Mouse (Mus musculus) neural tube, embryonic 11.5 days (tissue): ENCODE results near the gene Srgap2. TPM values are rescaled to one million over a fixed set of nuclear protein-coding genes. Genes with fewer than 3 reads are reported as not detected.
"Not testable (repeated sequence)": the region's sequence is repeated elsewhere in the genome, so short reads cannot be mapped to it uniquely, and the experiment has no call there.

Source experiments
- ATAC-seq: fragments of 200-750 bp; cut with Nextera tagmentation; 2 replicates; pipeline ENCODE4 v1.8.0; 2017; ENCODE audit warnings: moderate number of reproducible peaks, mild to moderate bottlenecking, moderate TSS enrichment, moderate library complexity; ENCODE audit not compliant: insufficient read depth, low FRiP score, low TSS enrichment
- DNase-seq: peaks from one replicate; pipeline ENCODE4 v3.0.0-alpha.2; 2015; ENCODE audit warnings: low spot score
- H3K27ac ChIP-seq: fragments of 300-500 bp; sonication (generic); 2 replicates; pipeline ENCODE4 v1.5.1; 2014; ENCODE audit warnings: low read depth, mild to moderate bottlenecking, low read length
- H3K27me3 ChIP-seq: fragments of 300-500 bp; sonication (generic); 2 replicates; pipeline ENCODE4 v1.6.1; 2014; ENCODE audit warnings: mild to moderate bottlenecking, low read length, mixed read lengths; ENCODE audit not compliant: control insufficient read depth, insufficient read depth
- H3K36me3 ChIP-seq: fragments of 300-500 bp; sonication (generic); 2 replicates; pipeline ENCODE4 v1.6.1; 2014; ENCODE audit warnings: mild to moderate bottlenecking, low read length, moderate library complexity, mixed read lengths; ENCODE audit not compliant: control insufficient read depth, insufficient read depth
- H3K4me1 ChIP-seq: fragments of 300-500 bp; sonication (generic); 2 replicates; pipeline ENCODE4 v1.6.1; 2014; ENCODE audit warnings: low read length, mixed read lengths; ENCODE audit not compliant: control insufficient read depth, insufficient read depth
- H3K4me2 ChIP-seq: fragments of 300-500 bp; sonication (generic); 2 replicates; pipeline ENCODE4 v1.6.1; 2014; ENCODE audit warnings: low read depth, mild to moderate bottlenecking, moderate library complexity
- H3K4me3 ChIP-seq: fragments of 300-500 bp; sonication (generic); 2 replicates; pipeline ENCODE4 v1.5.1; 2014; ENCODE audit warnings: low read depth, low read length
- H3K9ac ChIP-seq: fragments of 300-500 bp; sonication (generic); 2 replicates; pipeline ENCODE4 v1.6.1; 2014; ENCODE audit warnings: mild to moderate bottlenecking, low read length
- H3K9me3 ChIP-seq: fragments of 300-500 bp; sonication (generic); 2 replicates; pipeline ENCODE4 v1.6.1; 2016; ENCODE audit warnings: low read length; ENCODE audit not compliant: control insufficient read depth
- WGBS: fragments of 180-500 bp; shearing (Covaris S2); extraction: QIAGEN DNeasy Blood & Tissue Kit; methylation state at CpG from one replicate; pipeline ENCODE4 v1.1.7; 2014; 5-methylcytosine and 5-hydroxymethylcytosine counted together
- polyA plus RNA-seq: library from polyadenylated mRNA; unstranded; fragments of >200 nt; fragmentation: Nextera tagmentation; extraction: Ambion mirVana; gene quantifications from 2 replicates; pipeline ENCODE4 v1.2.1, GENCODE M21; 2014

Srgap2 gene
- polyA plus RNA-seq, 1 experiment from 2014 or later, result 15.2 TPM

GRCm38 (mm10) chr1:131257288-131257687 is 269.9 kb downstream of the Srgap2 start:
- DNase-seq (no peak), ATAC-seq (no peak)
- Histone ChIP-seq H3K4me2 (no peak overlapping the region), H3K36me3 (no peaks in the 10 kb centered on the region), H3K9me3 (no peaks in the 10 kb centered on the region), H3K4me3 (no peak overlapping the region), H3K4me1 (no peaks in the 10 kb centered on the region), H3K9ac (no peak overlapping the region), H3K27me3 (no peaks in the 10 kb centered on the region), H3K27ac (no peak overlapping the region)
- WGBS, result 87% methylated on average over 6 of the region's 6 CpGs

- DNase-seq, H3K9ac ChIP-seq, H3K4me1 ChIP-seq, ATAC-seq, H3K27me3 ChIP-seq, H3K4me3 ChIP-seq, H3K9me3 ChIP-seq, H3K4me2 ChIP-seq, H3K27ac ChIP-seq, H3K36me3 ChIP-seq: not testable (repeated sequence)
- 90% methylated on average over 7 of the region's 7 CpGs for WGBS
Measured at GRCm38 (mm10) chr1:131252516-131253250, 274.5 kb downstream of the Srgap2 start.

- DNase-seq (peak; percentile 18), ATAC-seq (no peak)
- H3K4me3 ChIP-seq, result no peak overlapping the region
- no peak overlapping the region for H3K9ac ChIP-seq
- peaks cover 23% of the 10 kb centered on the region for H3K27me3 ChIP-seq
- H3K9me3 ChIP-seq, result no peaks in the 10 kb centered on the region
- H3K4me1 ChIP-seq, result no peaks in the 10 kb centered on the region
- H3K27ac ChIP-seq, result no peak overlapping the region
- no peaks in the 10 kb centered on the region for H3K36me3 ChIP-seq
- WGBS, result 20% methylated on average over 7 of the region's 7 CpGs
- H3K4me2 ChIP-seq, result no peak overlapping the region
Measured at GRCm38 (mm10) chr1:131246433-131247395, 280.4 kb downstream of the Srgap2 start.

- ATAC-seq, result peak; percentile 39
- Histone ChIP-seq H3K4me2 (peak overlapping the region; percentile 86), H3K27me3 (peaks cover 23% of the 10 kb centered on the region), H3K4me1 (no peaks in the 10 kb centered on the region), H3K9ac (no peak overlapping the region), H3K9me3 (no peaks in the 10 kb centered on the region), H3K27ac (no peak overlapping the region), H3K4me3 (peak overlapping the region; percentile 61), H3K36me3 (no peaks in the 10 kb centered on the region)
- DNase-seq, result peak; percentile 50
- WGBS, result 7% methylated on average over 9 of the region's 9 CpGs
Measured at GRCm38 (mm10) chr1:131245926-131246325, 281.2 kb downstream of the Srgap2 start.

GRCm38 (mm10) chr1:131245089-131245856 is 281.9 kb downstream of the Srgap2 start, which contains the start of gene Rassf5:
Gene Rassf5, minus strand, starts transcription at chr1:131245258.
- H3K36me3 ChIP-seq, result no peaks in the 10 kb centered on the region
- H3K9ac ChIP-seq, result peak within 1 kb of the TSS; percentile 60
- H3K9me3 ChIP-seq, result no peaks in the 10 kb centered on the region
- H3K4me2 ChIP-seq, result peak within 1 kb of the TSS; percentile 86
- H3K4me3 ChIP-seq, result peak within 1 kb of the TSS; percentile 61
- peak; percentile 53 for ATAC-seq
- H3K4me1 ChIP-seq, result no peaks in the 10 kb centered on the region
- DNase-seq, result peak; percentile 63
- no peak within 1 kb of the TSS for H3K27ac ChIP-seq
- H3K27me3 ChIP-seq, result peaks cover 23% of the 10 kb centered on the region
- WGBS, result 2% methylated on average over 54 of the region's 60 CpGs

- under 1% methylated on average over 55 of the region's 57 CpGs for WGBS
- H3K9me3 ChIP-seq, result no peaks in the 10 kb centered on the region
- peak overlapping the region; percentile 61 for H3K4me3 ChIP-seq
- H3K27ac ChIP-seq, result no peak overlapping the region
- H3K36me3 ChIP-seq, result no peaks in the 10 kb centered on the region
- H3K9ac ChIP-seq, result peak overlapping the region; percentile 60
- H3K4me1 ChIP-seq, result no peaks in the 10 kb centered on the region
- DNase-seq (peak; percentile 12), ATAC-seq (peak; percentile 39)
- peaks cover 23% of the 10 kb centered on the region for H3K27me3 ChIP-seq
- H3K4me2 ChIP-seq, result peak overlapping the region; percentile 86
Measured at GRCm38 (mm10) chr1:131244536-131245088, 282.5 kb downstream of the Srgap2 start.

GRCm38 (mm10) chr1:131242956-131243355 is 284.2 kb downstream of the Srgap2 start:
- Histone ChIP-seq H3K9ac (no peak overlapping the region), H3K4me1 (no peaks in the 10 kb centered on the region), H3K36me3 (no peaks in the 10 kb centered on the region), H3K27ac (no peak overlapping the region), H3K27me3 (peaks cover 23% of the 10 kb centered on the region), H3K9me3 (no peaks in the 10 kb centered on the region), H3K4me2 (no peak overlapping the region), H3K4me3 (no peak overlapping the region)
- WGBS, result 71% methylated on average over 6 of the region's 6 CpGs
- ATAC-seq (no peak), DNase-seq (no peak)

GRCm38 (mm10) chr1:131239576-131240193 is 287.5 kb downstream of the Srgap2 start:
- 68% methylated on average over 12 of the region's 12 CpGs for WGBS
- H3K9ac ChIP-seq, result no peak overlapping the region

More at GRCm38 (mm10) chr1:131239576-131240193, 287.5 kb downstream of the Srgap2 start:
- Histone ChIP-seq H3K9me3 (no peaks in the 10 kb centered on the region), H3K27ac (no peak overlapping the region), H3K4me2 (no peak overlapping the region), H3K27me3 (peaks cover 12% of the 10 kb centered on the region), H3K4me1 (no peaks in the 10 kb centered on the region), H3K36me3 (no peaks in the 10 kb centered on the region), H3K4me3 (no peak overlapping the region)
- DNase-seq (no peak), ATAC-seq (no peak)
